Mouse (Mus musculus): ENCODE measurements around the gene 2010300C02Rik. TPM values are rescaled to one million over a fixed set of nuclear protein-coding genes. Genes with fewer than 3 reads are reported as not detected.
"Not testable (repeated sequence)": the region's sequence is repeated elsewhere in the genome, so short reads cannot be mapped to it uniquely, and the experiment has no call there.

The 2010300C02Rik gene
- polyA plus RNA-seq, 1 experiment from 2014 or later = 1.1 TPM

DNA sequence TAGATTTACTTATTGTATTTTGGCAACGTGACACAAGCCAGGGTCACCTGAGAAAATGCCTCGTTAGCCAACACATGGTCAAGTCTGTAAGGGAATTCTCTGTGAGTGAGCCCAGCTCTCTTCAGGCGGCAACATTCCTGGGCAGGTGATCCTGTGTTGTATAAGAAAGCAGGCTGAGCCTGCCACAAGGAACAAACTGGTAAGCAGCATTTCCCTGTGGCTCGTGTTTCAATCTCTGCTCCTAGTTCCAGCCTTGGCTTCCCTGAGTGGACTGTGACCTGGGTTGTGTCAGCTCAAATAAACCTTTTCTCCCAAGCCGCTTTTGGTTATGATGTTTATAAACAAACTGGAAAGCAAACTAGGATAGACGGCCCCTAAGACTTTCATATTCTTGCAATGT, 108.9 kb downstream of the 2010300C02Rik start:
- Histone ChIP-seq H3K4me1 (no peaks in the 10 kb centered on the region), H3K9me3 (no peaks in the 10 kb centered on the region), H3K4me3 (replicated peaks) (no peak overlapping the region), H3K4me2 (no peak overlapping the region), H3K27me3 (no peaks in the 10 kb centered on the region), H3K9ac (no peak overlapping the region), H3K36me3 (replicated peaks) (no peaks in the 10 kb centered on the region), H3K27ac (no peak overlapping the region)
- ATAC-seq (ENCODE audit: low FRiP score) = no peak
- 66% methylated on average over 6 of the region's 6 CpGs for WGBS

DNA sequence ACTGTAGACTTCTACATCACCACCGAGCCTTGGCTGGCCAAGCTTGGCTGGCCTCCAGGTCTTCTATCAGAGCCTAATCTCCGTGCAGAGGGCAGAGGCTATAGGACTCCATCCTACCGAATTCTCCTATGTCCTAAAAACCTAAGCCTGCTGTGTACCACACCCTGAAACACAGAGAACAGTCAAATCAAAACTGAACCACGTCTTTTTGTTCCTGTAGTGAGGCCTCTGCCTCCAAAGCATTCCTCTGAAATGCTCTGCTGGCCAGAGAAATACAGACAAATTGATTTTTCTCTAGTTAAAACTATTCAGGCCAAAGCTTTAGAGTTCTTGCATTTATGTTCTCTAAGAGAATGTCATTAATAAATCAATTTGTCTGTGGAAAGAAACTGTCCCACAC, 109.6 kb downstream of the 2010300C02Rik start:
- Histone ChIP-seq H3K4me1 (no peaks in the 10 kb centered on the region), H3K4me2 (no peak overlapping the region), H3K9ac (no peak overlapping the region), H3K9me3 (no peaks in the 10 kb centered on the region), H3K27ac (no peak overlapping the region), H3K36me3 (replicated peaks) (no peaks in the 10 kb centered on the region), H3K4me3 (replicated peaks) (no peak overlapping the region), H3K27me3 (no peaks in the 10 kb centered on the region)
- no peak for ATAC-seq (ENCODE audit: low FRiP score)
- WGBS = 86% methylated on average over 4 of the region's 4 CpGs

DNA sequence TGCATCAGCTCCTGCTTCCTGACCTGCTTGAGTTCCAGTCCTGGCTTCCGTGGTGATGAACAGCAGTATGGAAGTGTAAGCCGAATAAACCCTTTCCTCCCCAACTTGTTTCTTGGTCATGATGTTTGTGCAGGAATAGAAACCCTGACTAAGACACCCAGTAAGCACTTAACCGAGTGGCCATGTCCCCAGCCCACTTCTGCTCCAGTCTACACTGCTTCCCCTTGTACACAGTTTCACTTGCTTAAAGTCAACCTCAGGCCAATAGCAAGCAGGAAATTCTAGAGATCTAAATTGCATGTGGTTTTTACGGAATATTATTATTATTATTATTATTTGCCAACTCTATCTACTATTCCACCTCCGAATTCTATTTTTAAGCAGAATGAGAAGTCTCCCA, 114.2 kb downstream of the 2010300C02Rik start:
- H3K4me3 ChIP-seq (replicated peaks); H3K27ac ChIP-seq; ATAC-seq (ENCODE audit: low FRiP score); H3K36me3 ChIP-seq (replicated peaks); H3K4me1 ChIP-seq; H3K9me3 ChIP-seq; H3K27me3 ChIP-seq; H3K9ac ChIP-seq; H3K4me2 ChIP-seq: not testable (repeated sequence)
- 88% methylated on average over 4 of the region's 5 CpGs for WGBS

DNA sequence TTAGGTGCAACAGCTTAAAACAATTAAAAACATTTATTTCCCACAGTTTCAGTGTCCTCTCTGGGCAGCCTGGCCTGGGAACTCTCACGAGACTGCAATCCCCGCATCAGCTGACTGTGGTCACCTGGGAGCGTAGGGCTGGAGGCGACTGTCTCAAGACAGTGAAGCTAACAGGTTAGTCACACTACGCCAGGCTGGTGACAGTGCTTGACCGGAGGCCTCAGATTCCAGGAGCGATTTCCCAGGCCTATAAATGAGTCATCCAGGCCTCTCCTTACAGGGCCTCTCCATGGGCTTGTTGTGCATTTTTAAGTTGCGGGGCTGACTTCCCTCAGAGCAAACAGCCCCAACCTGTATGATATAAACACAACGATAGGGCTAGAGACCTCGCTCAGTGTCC, 116.7 kb downstream of the 2010300C02Rik start:
- no peak for ATAC-seq (ENCODE audit: low FRiP score)
- WGBS = 92% methylated on average over 10 of the region's 10 CpGs
- Histone ChIP-seq H3K27me3 (no peaks in the 10 kb centered on the region), H3K4me2 (no peak overlapping the region), H3K4me1 (no peaks in the 10 kb centered on the region), H3K9ac (no peak overlapping the region), H3K27ac (no peak overlapping the region), H3K4me3 (replicated peaks) (no peak overlapping the region), H3K36me3 (replicated peaks) (no peaks in the 10 kb centered on the region), H3K9me3 (no peaks in the 10 kb centered on the region)

DNA sequence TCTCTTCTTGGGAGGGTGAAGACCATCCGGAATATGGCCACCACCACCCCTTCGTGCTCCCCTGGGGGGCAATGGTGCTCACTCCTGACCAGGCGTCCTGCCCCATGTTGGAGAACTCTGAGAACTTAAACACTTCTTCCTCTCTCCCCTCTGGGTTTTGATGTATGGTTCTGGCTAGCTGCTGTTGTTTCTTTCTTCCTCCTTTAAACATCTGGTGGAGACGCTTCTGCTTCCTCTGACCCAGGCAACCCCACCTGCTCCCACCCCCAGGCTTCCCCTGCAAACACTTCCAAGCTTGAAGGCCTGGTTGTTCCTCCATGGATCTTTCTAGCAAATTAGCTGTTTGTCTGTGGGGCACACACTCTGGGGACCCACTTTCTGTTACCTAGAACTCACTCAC, 117.6 kb downstream of the 2010300C02Rik start:
- ATAC-seq (ENCODE audit: low FRiP score) = no peak
- no peaks in the 10 kb centered on the region for H3K9me3 ChIP-seq
- no peaks in the 10 kb centered on the region for H3K36me3 ChIP-seq (replicated peaks)
- no peaks in the 10 kb centered on the region for H3K4me1 ChIP-seq
- H3K9ac ChIP-seq = no peak overlapping the region
- no peak overlapping the region for H3K4me2 ChIP-seq
- H3K27ac ChIP-seq = no peak overlapping the region
- H3K4me3 ChIP-seq (replicated peaks) = no peak overlapping the region
- WGBS = 86% methylated on average over 4 of the region's 4 CpGs
- no peaks in the 10 kb centered on the region for H3K27me3 ChIP-seq

DNA sequence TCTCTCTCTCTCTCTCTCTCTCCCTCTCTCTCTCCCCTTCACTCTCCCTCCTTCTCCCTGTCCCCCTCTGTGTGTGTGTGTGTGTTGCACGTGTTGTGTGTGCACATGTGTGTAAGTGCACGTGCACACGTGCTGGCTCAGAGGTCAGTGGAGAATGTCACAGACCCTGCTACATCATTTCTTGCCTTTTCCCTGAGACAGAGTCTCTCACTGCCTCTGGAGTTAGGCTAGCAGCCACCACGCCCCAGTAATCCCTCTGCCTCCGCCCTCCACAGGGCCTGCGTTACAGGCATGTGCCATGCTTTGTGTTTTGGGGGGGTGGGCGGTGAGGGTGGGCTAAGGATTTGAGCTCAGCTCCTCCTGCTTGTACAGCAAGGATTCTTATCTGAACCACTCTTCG, 118.4 kb downstream of the 2010300C02Rik start:
- H3K36me3 ChIP-seq (replicated peaks) = no peaks in the 10 kb centered on the region
- H3K27me3 ChIP-seq = no peaks in the 10 kb centered on the region
- H3K4me3 ChIP-seq (replicated peaks) = no peak overlapping the region
- H3K4me2 ChIP-seq = no peak overlapping the region
- H3K27ac ChIP-seq = no peak overlapping the region
- 73% methylated on average over 8 of the region's 8 CpGs for WGBS
- H3K9me3 ChIP-seq = no peaks in the 10 kb centered on the region
- H3K4me1 ChIP-seq = no peaks in the 10 kb centered on the region
- no peak for ATAC-seq (ENCODE audit: low FRiP score)
- no peak overlapping the region for H3K9ac ChIP-seq

DNA sequence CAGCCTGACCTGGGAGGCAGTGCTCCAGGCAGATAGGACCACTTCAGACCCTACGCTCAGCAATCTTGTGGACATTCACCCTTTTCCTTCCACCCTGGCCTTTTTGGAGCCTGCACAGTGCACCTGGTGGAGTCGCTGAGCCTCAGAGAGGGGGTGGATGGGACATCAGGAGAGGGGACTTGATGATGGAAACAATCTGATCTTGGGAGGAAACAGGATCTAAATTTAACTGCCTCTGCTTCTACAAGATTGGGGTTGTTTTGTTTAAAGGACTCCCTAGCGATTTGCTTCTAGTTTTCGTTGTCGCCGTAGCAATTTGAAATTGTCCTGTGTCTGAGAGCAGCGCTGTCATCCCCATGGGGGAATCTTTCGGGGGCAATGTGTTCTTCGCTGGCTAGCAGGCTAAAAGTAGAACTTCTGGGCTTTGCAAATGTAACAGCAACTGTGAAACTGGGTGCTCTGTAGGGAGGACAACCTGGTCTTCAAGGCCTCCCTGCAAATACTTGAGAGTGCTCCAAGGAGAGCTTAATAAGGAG, 119.2 kb downstream of the 2010300C02Rik start:
- Histone ChIP-seq H3K4me2 (no peak overlapping the region), H3K9ac (no peak overlapping the region), H3K9me3 (no peaks in the 10 kb centered on the region), H3K27ac (no peak overlapping the region), H3K4me1 (no peaks in the 10 kb centered on the region), H3K4me3 (replicated peaks) (no peak overlapping the region), H3K27me3 (no peaks in the 10 kb centered on the region), H3K36me3 (replicated peaks) (no peaks in the 10 kb centered on the region)
- no peak for ATAC-seq (ENCODE audit: low FRiP score)
- 83% methylated on average over 9 of the region's 9 CpGs for WGBS

DNA sequence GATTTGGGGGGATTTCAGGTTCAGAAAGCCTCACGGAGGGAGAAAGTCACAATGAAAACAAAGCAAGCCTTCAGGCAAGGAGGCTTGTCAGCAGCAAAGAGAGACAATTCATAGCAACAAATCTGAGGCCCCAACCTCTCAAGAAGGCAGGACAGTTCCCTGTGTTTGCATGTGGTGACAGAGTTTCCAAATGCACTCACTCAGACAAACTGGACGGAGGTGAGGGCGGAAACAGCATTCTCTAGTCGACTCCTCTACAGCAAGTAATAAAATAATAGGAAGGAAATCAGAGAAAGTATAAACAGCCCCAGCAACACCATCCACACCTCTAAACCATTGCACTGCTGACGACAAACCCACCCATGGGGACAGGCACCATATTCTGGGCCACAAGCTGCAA, 120.9 kb downstream of the 2010300C02Rik start:
- no peaks in the 10 kb centered on the region for H3K27me3 ChIP-seq
- 83% methylated on average over 5 of the region's 5 CpGs for WGBS
- no peaks in the 10 kb centered on the region for H3K4me1 ChIP-seq
- no peaks in the 10 kb centered on the region for H3K36me3 ChIP-seq (replicated peaks)
- H3K9me3 ChIP-seq = no peaks in the 10 kb centered on the region
- H3K27ac ChIP-seq = no peak overlapping the region
- H3K4me3 ChIP-seq (replicated peaks) = no peak overlapping the region
- ATAC-seq (ENCODE audit: low FRiP score) = no peak
- no peak overlapping the region for H3K4me2 ChIP-seq
- no peak overlapping the region for H3K9ac ChIP-seq

DNA sequence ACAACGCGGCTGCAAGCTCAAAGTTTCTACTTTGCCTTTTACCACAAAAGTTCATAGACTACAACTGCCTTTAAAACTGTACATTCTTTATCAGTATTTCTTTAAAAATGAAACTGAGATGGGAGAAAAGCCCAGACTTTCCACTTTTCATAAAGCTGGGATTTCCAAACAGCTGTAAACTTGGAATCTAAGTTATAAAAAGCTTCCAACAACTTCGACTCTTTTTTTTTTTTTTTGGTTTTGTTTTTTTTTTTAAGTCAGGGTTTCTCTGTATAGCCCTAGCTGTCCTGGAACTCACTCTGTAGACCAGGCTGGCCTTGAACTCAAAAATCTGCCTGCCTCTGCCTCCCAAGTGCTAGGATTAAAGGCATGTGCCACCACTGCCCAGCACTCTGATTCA, 125.1 kb downstream of the 2010300C02Rik start:
- H3K36me3 ChIP-seq (replicated peaks); H3K27me3 ChIP-seq; H3K4me3 ChIP-seq (replicated peaks); H3K9ac ChIP-seq; H3K9me3 ChIP-seq; H3K27ac ChIP-seq; H3K4me2 ChIP-seq; H3K4me1 ChIP-seq; ATAC-seq (ENCODE audit: low FRiP score): not testable (repeated sequence)
- 93% methylated on average over 3 of the region's 3 CpGs for WGBS

DNA sequence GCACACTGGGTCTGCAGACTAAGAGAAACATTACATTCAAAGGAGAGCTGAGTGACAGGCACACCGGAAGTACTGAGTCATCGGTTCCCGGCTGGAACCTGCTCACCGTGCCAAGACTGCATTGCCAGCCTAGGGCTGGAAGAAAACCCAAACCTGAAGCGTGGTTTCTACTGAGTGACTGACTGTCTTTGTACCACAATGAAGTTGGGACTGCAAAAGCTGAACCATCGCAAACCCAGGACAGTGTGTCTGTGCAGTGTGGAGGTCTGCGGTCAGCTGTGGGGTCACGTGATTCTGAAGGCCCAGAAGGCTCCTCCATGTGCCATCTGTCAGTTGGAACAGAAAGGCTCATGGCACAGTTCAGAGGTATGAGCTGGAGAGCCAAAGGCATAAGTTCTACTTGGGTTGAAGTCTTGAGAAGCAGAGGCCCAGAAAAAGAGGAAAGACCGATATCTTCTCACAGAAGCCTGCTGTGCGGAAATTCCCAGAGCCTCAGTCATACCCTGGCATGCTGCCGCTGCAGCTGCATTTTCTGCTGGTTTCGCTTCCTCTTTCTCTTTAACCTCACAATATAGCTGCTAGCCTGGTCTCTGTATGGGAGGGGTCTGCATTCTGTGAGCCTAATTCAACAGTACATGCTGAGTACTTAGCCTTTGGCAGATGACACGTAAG, 133.9 kb downstream of the 2010300C02Rik start:
- no peaks in the 10 kb centered on the region for H3K27me3 ChIP-seq
- WGBS = 88% methylated on average over 13 of the region's 13 CpGs
- no peak overlapping the region for H3K9ac ChIP-seq
- no peak overlapping the region for H3K4me3 ChIP-seq (replicated peaks)
- H3K4me2 ChIP-seq = no peak overlapping the region
- no peaks in the 10 kb centered on the region for H3K4me1 ChIP-seq
- H3K27ac ChIP-seq = no peak overlapping the region
- H3K9me3 ChIP-seq = no peaks in the 10 kb centered on the region
- no peaks in the 10 kb centered on the region for H3K36me3 ChIP-seq (replicated peaks)
- no peak for ATAC-seq (ENCODE audit: low FRiP score)

DNA sequence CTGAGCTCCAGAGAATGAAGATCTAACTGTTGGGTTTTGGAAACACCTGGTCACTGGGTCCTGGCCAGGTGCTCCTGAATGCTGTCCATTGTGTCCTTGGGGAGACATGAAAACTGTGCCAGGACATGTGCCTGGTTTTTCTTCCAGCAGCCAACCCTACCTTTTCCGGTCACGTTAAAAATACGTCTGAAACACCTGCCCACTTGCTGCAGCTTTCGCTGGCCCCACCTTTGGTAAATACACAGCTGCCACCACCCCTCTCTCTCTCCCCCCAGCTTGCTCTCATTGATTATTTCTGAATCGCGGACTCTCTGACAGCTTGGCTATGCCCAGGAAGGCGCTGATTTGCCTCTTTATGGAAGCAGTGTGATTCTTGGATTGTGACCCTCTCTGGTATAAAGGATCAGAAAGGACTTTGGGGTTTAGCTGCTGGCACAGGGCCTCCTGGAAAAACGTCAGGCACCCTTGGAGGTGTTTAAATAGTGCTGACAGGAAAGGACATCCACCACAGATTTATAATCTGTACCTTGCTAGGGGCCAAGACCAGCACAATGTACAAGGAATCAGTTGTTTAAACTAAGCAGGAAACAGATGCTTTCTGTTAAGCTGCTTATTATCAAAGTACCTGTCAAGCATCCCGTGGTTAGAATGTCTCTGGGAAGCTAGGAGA, 136.0 kb downstream of the 2010300C02Rik start:
- H3K4me1 ChIP-seq = no peaks in the 10 kb centered on the region
- no peaks in the 10 kb centered on the region for H3K9me3 ChIP-seq
- ATAC-seq (ENCODE audit: low FRiP score) = no peak
- H3K36me3 ChIP-seq (replicated peaks) = no peaks in the 10 kb centered on the region
- H3K27me3 ChIP-seq = no peaks in the 10 kb centered on the region
- no peak overlapping the region for H3K4me3 ChIP-seq (replicated peaks)
- H3K9ac ChIP-seq = no peak overlapping the region
- no peak overlapping the region for H3K4me2 ChIP-seq
- 77% methylated on average over 9 of the region's 9 CpGs for WGBS
- H3K27ac ChIP-seq = no peak overlapping the region

DNA sequence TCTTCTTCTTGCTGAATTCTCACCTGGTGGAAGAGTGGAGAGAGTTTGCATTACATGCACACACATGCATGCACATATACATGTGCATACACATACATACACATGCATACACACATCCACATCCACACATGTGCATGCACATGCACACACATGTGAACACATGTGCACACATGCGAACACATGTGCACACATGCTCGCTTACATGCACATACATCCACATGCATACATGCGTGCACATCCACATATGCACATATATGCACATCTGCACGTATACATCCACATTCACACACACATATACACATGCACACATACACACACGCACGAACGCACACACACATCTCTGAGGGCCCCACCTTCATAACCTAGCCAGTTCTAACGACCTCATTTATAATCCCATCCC, 136.7 kb downstream of the 2010300C02Rik start:
- 88% methylated on average over 8 of the region's 8 CpGs for WGBS
- H3K9me3 ChIP-seq = no peaks in the 10 kb centered on the region

DNA sequence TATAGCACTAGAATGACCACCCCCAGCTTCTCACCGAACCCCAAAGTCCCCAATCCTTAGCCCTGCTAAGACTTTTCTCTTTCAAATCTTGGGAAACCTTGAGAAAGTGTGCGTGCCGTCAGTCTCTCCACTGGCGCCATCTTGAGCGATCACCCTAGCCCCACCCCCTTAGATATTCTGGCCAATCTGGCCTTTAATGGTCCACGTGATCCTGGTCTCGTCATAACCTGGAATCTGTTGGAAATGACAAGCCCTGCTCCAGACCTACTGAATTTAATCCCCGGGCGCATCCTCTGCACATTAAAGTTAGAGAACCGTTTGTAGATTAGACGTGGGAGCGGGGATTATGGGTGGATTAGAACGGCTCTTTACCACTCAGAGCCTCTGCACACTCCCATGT, 140.2 kb downstream of the 2010300C02Rik start:
- Histone ChIP-seq H3K27ac (no peak overlapping the region), H3K36me3 (replicated peaks) (no peaks in the 10 kb centered on the region), H3K4me1 (no peaks in the 10 kb centered on the region), H3K9me3 (no peaks in the 10 kb centered on the region), H3K9ac (no peak overlapping the region), H3K4me2 (no peak overlapping the region), H3K27me3 (no peaks in the 10 kb centered on the region), H3K4me3 (replicated peaks) (no peak overlapping the region)
- 95% methylated on average over 13 of the region's 13 CpGs for WGBS
- no peak for ATAC-seq (ENCODE audit: low FRiP score)

More for the DNA sequence above, 136.7 kb downstream of the 2010300C02Rik start:
- H3K27me3 ChIP-seq = no peaks in the 10 kb centered on the region
- H3K4me1 ChIP-seq = no peaks in the 10 kb centered on the region
- H3K36me3 ChIP-seq (replicated peaks) = no peaks in the 10 kb centered on the region
- H3K9ac ChIP-seq = no peak overlapping the region
- no peak overlapping the region for H3K27ac ChIP-seq
- ATAC-seq (ENCODE audit: low FRiP score) = no peak
- H3K4me2 ChIP-seq = no peak overlapping the region
- H3K4me3 ChIP-seq (replicated peaks) = no peak overlapping the region
